Mouse (Mus musculus) heart, postnatal 25 days (tissue): ENCODE measurements around the gene Ghrl. TPM values are rescaled to one million over a fixed set of nuclear protein-coding genes. Genes with fewer than 3 reads are reported as not detected.
"Not testable (repeated sequence)": the region's sequence is repeated elsewhere in the genome, so short reads cannot be mapped to it uniquely, and the experiment has no call there.

ENCODE experiments used
- DNase-seq: peaks from one replicate; pipeline ENCODE4 v3.0.0; 2022; ENCODE audit warnings: low spot score
- intact Hi-C: fragments of 180-260 bp; cut with DNase I; formaldehyde crosslinking; loops from one replicate; pipeline ENCODE4 v1.15.1; 2025
- microRNA-seq: library from miRNA; unstranded; fragments of <30 nt; microRNA quantifications from one replicate; pipeline ENCODE4 v1.2.0, GENCODE M21; 2022
- total RNA-seq, 2 experiments: library from RNA; stranded (reverse); gene quantifications; 2 replicates each; pipeline ENCODE4 v1.2.3; 2021

Gene Ghrl
- total RNA-seq, 2 experiments from 2014 or later: not detected

DNA sequence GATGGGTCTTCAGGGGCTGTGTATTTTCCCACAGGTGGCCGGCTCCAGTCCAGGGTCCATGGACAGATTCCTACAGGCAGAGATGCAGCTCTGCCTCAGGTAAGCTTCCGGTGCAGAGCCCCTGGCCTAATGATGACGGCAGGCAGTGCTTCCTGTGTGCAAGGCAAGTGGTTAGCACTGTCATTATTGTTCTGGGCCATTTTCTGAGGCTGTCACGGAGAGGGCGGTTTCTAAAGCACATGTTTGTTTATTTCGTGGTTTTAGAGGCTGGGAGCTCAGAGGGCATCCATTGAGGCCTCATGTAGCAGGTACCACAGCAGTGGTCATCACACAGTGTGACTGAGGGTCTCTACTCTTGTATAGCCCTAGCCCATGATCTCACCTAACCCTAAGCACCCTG, 46.7 kb downstream of the Ghrl start:
- intact Hi-C loops: no loop called here
- DNase-seq: no peak

DNA sequence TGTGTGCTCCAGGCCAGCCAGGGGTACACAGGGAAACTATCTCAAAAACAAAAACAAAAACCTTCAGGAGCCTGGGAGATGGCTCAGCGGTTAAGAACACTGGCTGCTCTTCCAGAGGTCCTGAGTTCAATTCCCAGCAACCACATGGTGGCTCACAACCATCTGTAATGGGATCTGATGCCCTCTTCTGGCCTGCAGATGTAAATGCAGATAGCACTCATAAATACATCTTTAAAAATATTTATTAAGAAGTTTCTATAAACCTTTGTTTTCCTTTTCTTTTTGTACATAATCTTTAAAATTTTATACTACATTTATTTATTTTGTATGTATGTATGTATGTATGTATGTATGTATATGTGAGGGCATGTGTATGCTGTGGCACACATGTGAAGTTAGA, 47.7 kb downstream of the Ghrl start:
- intact Hi-C loops, DNase-seq: not testable (repeated sequence)

DNA sequence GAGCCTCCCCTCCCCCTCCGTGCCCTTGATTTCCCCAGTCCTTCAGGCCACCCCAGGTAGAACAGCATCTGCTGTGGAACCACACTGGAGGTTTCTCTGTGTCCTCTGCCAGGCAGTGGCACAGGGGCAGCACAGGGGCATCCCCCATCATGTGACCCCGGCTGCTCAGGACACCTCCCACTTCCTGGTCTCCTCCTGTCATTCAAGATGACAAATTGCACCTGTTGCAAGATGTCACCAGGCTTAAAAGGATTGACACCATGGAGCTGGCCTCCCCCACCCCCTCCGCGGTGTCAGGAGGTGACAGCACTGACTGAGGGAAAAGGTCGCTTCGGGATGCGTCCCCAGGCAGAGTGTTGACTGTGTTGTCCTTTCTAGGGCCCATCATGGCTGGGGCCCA, 49.9 kb downstream of the Ghrl start:
- intact Hi-C loops: loop anchor here (2.0 kb wide), 1 partner anchor 31 kb away; the partner anchor contains the start of gene Irak2

GRCm38 (mm10) chr6:113668287-113669154, 51.2 kb downstream of the Ghrl start:
- intact Hi-C loops: loop anchor here (2.0 kb wide), 1 partner anchor 30 kb away; the partner anchor contains the start of gene Irak2
- peak; percentile 74 for DNase-seq

More for the DNA sequence above, 49.9 kb downstream of the Ghrl start:
- DNase-seq: no peak

GRCm38 (mm10) chr6:113667611-113668122, 52.0 kb downstream of the Ghrl start:
- intact Hi-C loops: loop anchor here (2.0 kb wide), 1 partner anchor 29 kb away; the partner anchor contains the start of gene Irak2

More at GRCm38 (mm10) chr6:113667611-113668122, 52.0 kb downstream of the Ghrl start:
- no peak for DNase-seq

Small RNA genes within 50 kb of the gene (microRNA-seq; reads per million reads assigned to microRNA genes)
- 1.1 reads per million for gene Mir7042

Other genes starting within 250 kb of the Ghrl start
- gene Il17rc, start 248.5 kb downstream of the Ghrl start, total RNA-seq: 10 to 100 TPM in 1 of 2 experiments, 1 to 10 TPM in 1; 8.2 to 10.0 TPM
- 10 to 100 TPM; 52.2 to 55.6 TPM for gene Creld1, start 236.6 kb downstream of the Ghrl start, total RNA-seq
- gene Prrt3, start 217.9 kb downstream of the Ghrl start, total RNA-seq: not detected
- gene Emc3, start 188.2 kb downstream of the Ghrl start, total RNA-seq: 10 to 100 TPM; 57.4 to 60.9 TPM
- under 1 TPM; 0.26 to 0.53 TPM for gene Fancd2, start 188.2 kb downstream of the Ghrl start, total RNA-seq
- not detected for gene Fancd2os, start 119.2 kb downstream of the Ghrl start, total RNA-seq
- 10 to 100 TPM; 70.0 to 70.9 TPM for gene Brk1, start 115.1 kb downstream of the Ghrl start, total RNA-seq
- gene Vhl, start 95.9 kb downstream of the Ghrl start, total RNA-seq: 10 to 100 TPM; 10.7 to 11.7 TPM
- gene Irak2, start 81.4 kb downstream of the Ghrl start, total RNA-seq: 10 to 100 TPM in 1 of 2 experiments, 1 to 10 TPM in 1; 9.7 to 10.6 TPM
- 10 to 100 TPM; 55.3 to 57.1 TPM for gene Tatdn2, start 22.8 kb downstream of the Ghrl start, total RNA-seq
- 10 to 100 TPM; 68.0 to 75.5 TPM for gene Sec13, start 20.9 kb upstream of the Ghrl start, total RNA-seq